Mouse (Mus musculus): Measurements from ENCODE around the gene Xpo6.

GRCm38 (mm10) chr7:126172001-126172400 lies 28.3 kb downstream of the Xpo6 start:
- TF ChIP-seq FLI1 (IDR thresholded peaks at IDR 0.05; ENCODE audit: low read length) = no peak
- TF ChIP-seq GATA1 (IDR thresholded peaks at IDR 0.05; ENCODE audit: borderline replicate concordance, low read length) = no peak
